Mouse (Mus musculus): Measurements from ENCODE around the gene Snx6. TPM values are rescaled to one million over a fixed set of nuclear protein-coding genes. Genes with fewer than 3 reads are reported as not detected.
"Not testable (repeated sequence)": the region's sequence is repeated elsewhere in the genome, so short reads cannot be mapped to it uniquely, and the experiment has no call there.

Gene Snx6
- polyA plus RNA-seq, 1 experiment from 2014 or later, result 161 TPM

DNA sequence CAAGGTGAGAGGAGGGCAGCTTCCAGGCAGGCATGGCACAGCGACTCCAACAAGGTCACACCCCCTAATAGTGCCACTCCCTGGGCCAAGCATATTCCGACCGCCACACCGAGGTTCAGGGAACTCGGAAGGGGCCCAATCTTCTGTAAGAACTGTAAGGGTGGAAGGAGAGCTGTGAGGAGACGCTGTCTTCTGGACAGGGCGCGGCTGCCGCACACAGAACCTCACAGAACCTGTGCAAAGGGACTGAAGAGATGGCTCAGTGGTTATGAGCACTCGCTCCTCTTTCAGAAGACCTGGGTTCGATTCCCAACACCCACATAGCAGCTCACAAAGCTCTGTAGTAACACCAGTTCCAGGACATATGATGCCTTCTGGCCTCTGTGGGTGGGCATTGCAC is 78.0 kb downstream of the Snx6 start:
- not testable (repeated sequence) for ATAC-seq (ENCODE audit: low FRiP score); H3K27me3 ChIP-seq (ENCODE audit: control insufficient read depth, insufficient read depth, low read length); H3K36me3 ChIP-seq (replicated peaks; ENCODE audit: control insufficient read depth, insufficient read depth); H3K4me3 ChIP-seq (replicated peaks; ENCODE audit: low read length); DNase-seq (ENCODE audit: low spot score); H3K4me2 ChIP-seq (replicated peaks); H3K4me1 ChIP-seq (replicated peaks; ENCODE audit: control insufficient read depth, insufficient read depth, low read length); H3K27ac ChIP-seq; H3K9me3 ChIP-seq (ENCODE audit: control insufficient read depth, low read length); H3K9ac ChIP-seq
- 73% methylated on average over 5 of the region's 11 CpGs for WGBS

DNA sequence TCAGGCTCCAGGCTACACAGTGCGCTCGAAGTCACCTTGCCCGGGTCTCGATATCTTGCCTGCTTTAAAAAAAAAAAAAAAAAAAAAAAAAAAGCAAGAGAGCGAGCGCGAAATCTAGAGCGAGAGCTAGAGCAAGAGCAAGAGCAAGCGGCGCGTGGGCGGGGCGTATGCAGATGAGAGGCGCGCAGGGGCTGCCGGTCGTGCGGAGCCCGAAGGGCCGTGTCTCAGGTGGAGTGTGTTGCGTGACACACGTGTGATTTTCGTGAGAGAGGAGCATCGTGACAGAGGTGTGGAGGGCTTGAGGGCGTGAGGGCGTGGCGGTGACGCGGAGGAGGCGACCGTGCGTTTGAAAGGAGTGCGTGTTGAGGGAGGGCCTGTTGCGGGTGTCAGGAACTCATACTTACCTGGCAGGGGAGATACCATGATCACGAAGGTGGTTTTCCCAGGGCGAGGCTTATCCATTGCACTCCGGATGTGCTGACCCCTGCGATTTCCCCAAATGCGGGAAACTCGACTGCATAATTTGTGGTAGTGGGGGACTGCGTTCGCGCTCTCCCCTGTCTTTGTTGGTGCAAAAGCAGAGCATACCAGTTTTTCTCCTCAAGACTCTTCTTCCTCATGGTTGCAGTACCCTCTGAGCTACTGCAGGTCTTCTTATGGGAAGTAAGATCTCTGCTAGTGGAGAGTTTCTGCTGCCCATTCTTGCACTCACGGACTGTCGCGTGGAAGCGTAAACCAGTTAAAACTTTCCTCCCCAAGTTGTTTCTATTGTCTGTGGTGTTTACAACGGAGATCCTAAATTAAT is 81.5 kb downstream of the Snx6 start:
- 0% methylated on average over 5 of the region's 48 CpGs for whole genome bisulfite sequencing
- H3K27ac ChIP-seq; H3K4me3 ChIP-seq (replicated peaks; ENCODE audit: low read length); H3K36me3 ChIP-seq (replicated peaks; ENCODE audit: control insufficient read depth, insufficient read depth); H3K4me2 ChIP-seq (replicated peaks); DNase-seq (ENCODE audit: low spot score); H3K4me1 ChIP-seq (replicated peaks; ENCODE audit: control insufficient read depth, insufficient read depth, low read length); H3K9me3 ChIP-seq (ENCODE audit: control insufficient read depth, low read length); H3K9ac ChIP-seq; H3K27me3 ChIP-seq (ENCODE audit: control insufficient read depth, insufficient read depth, low read length): not testable (repeated sequence)
- ATAC-seq (ENCODE audit: low FRiP score), result peak; percentile 63

DNA sequence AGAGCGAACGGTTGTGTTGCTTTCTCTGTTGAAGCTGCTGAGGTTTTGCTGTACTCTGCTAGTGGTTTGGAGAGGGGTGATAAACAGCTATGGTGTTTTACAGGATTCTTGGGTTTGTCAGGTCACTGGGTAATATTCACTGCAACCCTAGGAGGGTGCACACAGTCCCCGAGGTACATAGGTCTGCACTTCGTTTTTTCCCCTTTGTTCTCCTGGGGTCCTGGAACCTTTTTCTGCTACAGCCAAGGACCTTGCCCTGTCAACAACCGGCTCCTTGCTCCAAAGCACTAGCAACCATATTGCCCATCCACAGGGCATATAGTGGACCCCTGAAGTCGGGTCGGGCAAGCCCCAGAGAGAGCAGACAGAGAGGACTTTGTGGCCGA is 85.0 kb downstream of the Snx6 start:
- not testable (repeated sequence) for H3K9me3 ChIP-seq (ENCODE audit: control insufficient read depth, low read length); DNase-seq (ENCODE audit: low spot score); H3K9ac ChIP-seq; H3K27me3 ChIP-seq (ENCODE audit: control insufficient read depth, insufficient read depth, low read length); H3K4me3 ChIP-seq (replicated peaks; ENCODE audit: low read length); H3K36me3 ChIP-seq (replicated peaks; ENCODE audit: control insufficient read depth, insufficient read depth); H3K4me1 ChIP-seq (replicated peaks; ENCODE audit: control insufficient read depth, insufficient read depth, low read length)
- 1% methylated on average over 3 of the region's 8 CpGs for WGBS
- H3K4me2 ChIP-seq (replicated peaks), result peak overlapping the region; percentile 33; the same call in 1 of the 2 replicates
- H3K27ac ChIP-seq, result peak overlapping the region; percentile 69; the same call in 1 of the 2 replicates
- peak; percentile 83 for ATAC-seq (ENCODE audit: low FRiP score)

GRCm38 (mm10) chr12:54709691-54710493 is 85.6 kb downstream of the Snx6 start:
- not testable (repeated sequence) for H3K9ac ChIP-seq; DNase-seq (ENCODE audit: low spot score); H3K36me3 ChIP-seq (replicated peaks; ENCODE audit: control insufficient read depth, insufficient read depth); H3K9me3 ChIP-seq (ENCODE audit: control insufficient read depth, low read length); H3K4me1 ChIP-seq (replicated peaks; ENCODE audit: control insufficient read depth, insufficient read depth, low read length); H3K27me3 ChIP-seq (ENCODE audit: control insufficient read depth, insufficient read depth, low read length)
- H3K4me3 ChIP-seq (replicated peaks; ENCODE audit: low read length), result 0 out of 2 replicates have a peak overlapping the region, but pooled peaks have one; percentile 14
- ATAC-seq (ENCODE audit: low FRiP score), result peak; percentile 81
- 0% methylated on average over 9 of the region's 44 CpGs for WGBS
- H3K27ac ChIP-seq, result 0 out of 2 replicates have a peak overlapping the region, but pooled peaks have one; percentile 59
- H3K4me2 ChIP-seq (replicated peaks), result peak overlapping the region; percentile 38; the same call in 1 of the 2 replicates

DNA sequence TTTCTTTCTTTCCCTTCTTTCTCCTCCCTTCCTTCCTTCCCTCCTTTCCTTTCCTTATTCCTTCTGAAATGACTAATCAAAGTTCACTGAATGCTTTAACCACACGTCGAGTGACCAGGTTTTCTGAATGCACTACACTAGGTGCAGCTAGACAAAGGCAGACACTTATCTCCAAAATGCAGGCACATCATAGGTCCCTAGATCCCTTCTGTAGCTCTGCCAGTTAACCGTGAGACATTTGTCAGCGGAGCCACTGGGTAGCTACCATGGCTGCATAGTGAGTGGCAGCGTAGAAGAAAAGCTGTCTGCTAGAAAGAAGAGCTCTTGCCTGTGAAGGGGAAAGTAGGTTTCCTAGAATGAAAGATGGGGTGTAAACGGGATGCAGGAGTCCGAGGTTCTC is 96.1 kb downstream of the Snx6 start:
- no peak for ATAC-seq (ENCODE audit: low FRiP score)
- 71% methylated on average over 7 of the region's 7 CpGs for WGBS

DNA sequence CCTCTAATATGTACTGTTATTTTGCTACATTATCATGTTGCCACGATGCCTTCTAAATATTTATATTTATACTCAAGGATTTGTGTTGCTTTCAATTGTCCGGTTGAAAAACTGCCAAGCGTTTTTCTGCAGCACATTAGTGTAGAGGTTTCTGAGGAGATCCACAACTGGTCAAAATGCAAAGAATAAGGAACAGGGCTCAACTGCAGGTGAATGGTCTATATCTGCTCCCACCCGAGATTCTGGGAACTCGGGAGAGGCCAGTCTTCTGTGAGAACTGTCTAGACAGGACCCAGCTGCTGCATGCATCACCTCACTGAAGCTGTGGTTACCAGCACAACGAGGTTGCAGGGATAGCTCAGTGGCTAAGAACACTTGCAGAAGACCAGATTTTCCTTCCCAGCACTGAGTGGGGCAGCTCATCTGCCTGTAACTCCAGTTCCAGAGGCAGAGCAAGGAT is 97.7 kb downstream of the Snx6 start:
- ATAC-seq (ENCODE audit: low FRiP score), result no peak
- WGBS, result 62% methylated on average over 6 of the region's 6 CpGs

More for the DNA sequence above, 96.1 kb downstream of the Snx6 start:
- no peak overlapping the region for H3K9ac ChIP-seq
- H3K4me3 ChIP-seq (replicated peaks; ENCODE audit: low read length), result no peak overlapping the region
- no peaks in the 10 kb centered on the region for H3K9me3 ChIP-seq (ENCODE audit: control insufficient read depth, low read length)
- H3K4me1 ChIP-seq (replicated peaks; ENCODE audit: control insufficient read depth, insufficient read depth, low read length), result peaks cover 6% of the 10 kb centered on the region; the same call in 1 of the 2 replicates
- no peaks in the 10 kb centered on the region for H3K36me3 ChIP-seq (replicated peaks; ENCODE audit: control insufficient read depth, insufficient read depth)
- H3K27me3 ChIP-seq (ENCODE audit: control insufficient read depth, insufficient read depth, low read length), result no peaks in the 10 kb centered on the region
- DNase-seq (ENCODE audit: low spot score), result no peak
- no peak overlapping the region for H3K4me2 ChIP-seq (replicated peaks)
- no peak overlapping the region for H3K27ac ChIP-seq

DNA sequence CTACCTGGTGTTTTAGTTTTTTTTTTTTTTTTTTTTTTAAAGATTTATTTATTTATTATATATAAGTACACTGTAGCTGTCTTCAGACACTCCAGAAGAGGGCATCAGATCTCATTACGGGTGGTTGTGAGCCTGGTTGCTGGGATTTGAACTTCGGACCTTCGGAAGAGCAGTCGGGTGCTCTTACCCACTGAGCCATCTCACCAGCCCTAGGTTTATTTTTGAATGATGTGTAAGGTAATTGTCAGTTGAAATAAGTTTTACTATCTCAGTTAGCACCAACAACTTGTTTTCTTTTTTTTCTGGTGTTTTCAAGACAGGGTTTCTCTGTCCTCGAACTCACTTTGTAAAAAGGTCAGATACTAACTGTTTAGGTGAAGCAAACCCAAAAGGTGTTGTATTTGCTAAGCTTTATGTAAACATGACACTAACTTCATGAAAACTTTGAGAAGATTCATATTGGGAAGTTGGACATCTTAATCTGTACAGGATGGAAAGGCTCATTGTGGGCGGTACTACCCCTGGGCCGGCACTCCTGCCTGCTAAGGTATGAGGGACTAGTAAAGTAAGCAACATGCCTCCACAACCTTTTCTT is 98.4 kb downstream of the Snx6 start:
- DNase-seq (ENCODE audit: low spot score), result no peak

More for the DNA sequence above, 97.7 kb downstream of the Snx6 start:
- DNase-seq (ENCODE audit: low spot score), result no peak
- Histone ChIP-seq H3K9me3 (ENCODE audit: control insufficient read depth, low read length) (no peaks in the 10 kb centered on the region), H3K4me2 (replicated peaks) (no peak overlapping the region), H3K36me3 (replicated peaks; ENCODE audit: control insufficient read depth, insufficient read depth) (peaks cover 2% of the 10 kb centered on the region; the same call in 1 of the 2 replicates), H3K4me3 (replicated peaks; ENCODE audit: low read length) (no peak overlapping the region), H3K4me1 (replicated peaks; ENCODE audit: control insufficient read depth, insufficient read depth, low read length) (peaks cover 9% of the 10 kb centered on the region; the same call in 1 of the 2 replicates), H3K27ac (peak overlapping the region; percentile 51; the same call in 1 of the 2 replicates), H3K27me3 (ENCODE audit: control insufficient read depth, insufficient read depth, low read length) (no peaks in the 10 kb centered on the region), H3K9ac (no peak overlapping the region; the same call in 1 of the 2 replicates)

More for the DNA sequence above, 98.4 kb downstream of the Snx6 start:
- ATAC-seq (ENCODE audit: low FRiP score), result no peak
- Histone ChIP-seq H3K4me3 (replicated peaks; ENCODE audit: low read length) (no peak overlapping the region), H3K27ac (peak overlapping the region; percentile 51; the same call in 1 of the 2 replicates), H3K4me2 (replicated peaks) (peak overlapping the region; percentile 74; the same call in 1 of the 2 replicates), H3K9ac (no peak overlapping the region), H3K4me1 (replicated peaks; ENCODE audit: control insufficient read depth, insufficient read depth, low read length) (peaks cover 9% of the 10 kb centered on the region; the same call in 1 of the 2 replicates), H3K36me3 (replicated peaks; ENCODE audit: control insufficient read depth, insufficient read depth) (peaks cover 9% of the 10 kb centered on the region; the same call in 1 of the 2 replicates), H3K9me3 (ENCODE audit: control insufficient read depth, low read length) (no peaks in the 10 kb centered on the region), H3K27me3 (ENCODE audit: control insufficient read depth, insufficient read depth, low read length) (no peaks in the 10 kb centered on the region)
- WGBS, result 13% methylated on average over 7 of the region's 7 CpGs
